Mouse (Mus musculus): ENCODE data around the gene Mrps5. TPM values are rescaled to one million over a fixed set of nuclear protein-coding genes. Genes with fewer than 3 reads are reported as not detected.

Mrps5 gene
- total and polyA plus RNA-seq, 3 experiments, result 144 to 210 (median 188) TPM

- peaks cover 7% of the 10 kb centered on the region for H3K9me3 ChIP-seq (replicated peaks; ENCODE audit: low read length)
- H3K4me1 ChIP-seq (ENCODE audit: control insufficient read depth in 1 of 2, insufficient read depth in 2 of 2), result no peaks in the 10 kb centered on the region
- peaks cover 80% of the 10 kb centered on the region for H3K27me3 ChIP-seq (replicated peaks)
- H3K9ac ChIP-seq (ENCODE audit: insufficient read depth, low read depth), result no peak overlapping the region
- TF ChIP-seq BHLHE40 (IDR thresholded peaks at IDR 0.05; ENCODE audit: low read depth, low read length) (no peak), MAX (IDR thresholded peaks at IDR 0.05; ENCODE audit: low read length) (no peak), ZC3H11A (IDR thresholded peaks at IDR 0.05; ENCODE audit: low read depth, low read length) (no peak), SIN3A (IDR thresholded peaks at IDR 0.05; ENCODE audit: low read length) (no peak), KAT2A (IDR thresholded peaks at IDR 0.05; ENCODE audit: insufficient replicate concordance, low read length) (no peak), EP300 (IDR thresholded peaks at IDR 0.05; ENCODE audit: low read length) (no peak), PAX5 (IDR thresholded peaks at IDR 0.05; ENCODE audit: low read length) (no peak), JUN (IDR thresholded peaks at IDR 0.05; ENCODE audit: insufficient read depth, low read depth, low read length) (no peak), ZMIZ1 (IDR thresholded peaks at IDR 0.05; ENCODE audit: low read depth, low read length) (no peak), SMC3 (IDR thresholded peaks at IDR 0.05; ENCODE audit: low read depth, low read length) (no peak), ELF1 (IDR thresholded peaks at IDR 0.05; ENCODE audit: low read depth, low read length) (no peak), MAZ (IDR thresholded peaks at IDR 0.05; ENCODE audit: low read depth, low read length) (no peak), USF1 (IDR thresholded peaks at IDR 0.05; ENCODE audit: low read depth, low read length) (no peak), E2F4 (IDR thresholded peaks at IDR 0.05; ENCODE audit: insufficient replicate concordance, low read depth, low read length) (no peak), ZKSCAN1 (IDR thresholded peaks at IDR 0.05; ENCODE audit: borderline replicate concordance, low read depth, low read length) (no peak)
- in situ Hi-C loops (cut with MboI; ENCODE audit: low pct_ligation_motif_present, low pct_unique_long_range_greater_than_20kb, low sequenced_read_pairs), result no loop called here
- H3K36me3 ChIP-seq (replicated peaks in 1 of 2; ENCODE audit: control insufficient read depth in 1 of 2, insufficient read depth in 1 of 2, low read length in 1 of 2), result no peaks in the 10 kb centered on the region
- H3K79me2 ChIP-seq (replicated peaks; ENCODE audit: control insufficient read depth, extremely low read depth, insufficient read depth, poor library complexity, severe bottlenecking), result no peaks in the 10 kb centered on the region
- no peak overlapping the region for H3K27ac ChIP-seq (ENCODE audit: insufficient read depth, low read depth)
- H3K4me3 ChIP-seq (replicated peaks in 1 of 3; ENCODE audit: low read depth in 2 of 3, low read length in 2 of 3, poor library complexity in 1 of 3), result no peak overlapping the region
- no peak for DNase-seq (ENCODE audit: extremely low read depth)
- H3K4me2 ChIP-seq (ENCODE audit: insufficient read depth, low read depth, poor library complexity, severe bottlenecking), result no peak overlapping the region
- dilution Hi-C loops (cut with MboI; ENCODE audit: extremely low pct_ligation_motif_present, extremely low pct_unique_long_range_greater_than_20kb, low sequenced_read_pairs), result no loop called here
Measured at GRCm38 (mm10) chr2:127550446-127550845, 36.6 kb upstream of the Mrps5 start.

- peaks cover 79% of the 10 kb centered on the region for H3K27me3 ChIP-seq (replicated peaks)
- no peak overlapping the region for H3K27ac ChIP-seq (ENCODE audit: insufficient read depth, low read depth)
- no peaks in the 10 kb centered on the region for H3K79me2 ChIP-seq (replicated peaks; ENCODE audit: control insufficient read depth, extremely low read depth, insufficient read depth, poor library complexity, severe bottlenecking)
- dilution Hi-C loops (cut with MboI; ENCODE audit: extremely low pct_ligation_motif_present, extremely low pct_unique_long_range_greater_than_20kb, low sequenced_read_pairs), result no loop called here
- H3K4me1 ChIP-seq (ENCODE audit: control insufficient read depth in 1 of 2, insufficient read depth in 2 of 2), result no peaks in the 10 kb centered on the region
- TF ChIP-seq POLR2AphosphoS2 (IDR thresholded peaks at IDR 0.05; ENCODE audit: low read depth, low read length) (no peak), E2F4 (IDR thresholded peaks at IDR 0.05; ENCODE audit: insufficient replicate concordance, low read depth, low read length) (no peak), POLR2A (IDR thresholded peaks at IDR 0.05; ENCODE audit: low read depth, low read length) (no peak), NRF1 (IDR thresholded peaks at IDR 0.05; ENCODE audit: low read depth, low read length) (no peak), CTCF (conservative IDR thresholded peaks at IDR 0.05 in 1 of 2, IDR thresholded peaks at IDR 0.05 in 1 of 2; ENCODE audit: low read depth in 2 of 2, low read length in 2 of 2) (peak in 1 of 2 experiments; percentile 50; a peak in 2 of 4 replicates), ZNF384 (IDR thresholded peaks at IDR 0.05; ENCODE audit: low read depth, low read length) (no peak), KAT2A (IDR thresholded peaks at IDR 0.05; ENCODE audit: insufficient replicate concordance, low read length) (no peak), SMC3 (IDR thresholded peaks at IDR 0.05; ENCODE audit: low read depth, low read length) (peak; percentile 29), EP300 (IDR thresholded peaks at IDR 0.05; ENCODE audit: low read length) (no peak), RAD21 (IDR thresholded peaks at IDR 0.05; ENCODE audit: low read depth, low read length) (peak; percentile 34), UBTF (IDR thresholded peaks at IDR 0.05; ENCODE audit: low read depth, low read length) (no peak), ETS1 (conservative IDR thresholded peaks at IDR 0.05; ENCODE audit: low read depth, low read length) (no peak), TBP (conservative IDR thresholded peaks at IDR 0.05; ENCODE audit: low read depth, low read length) (no peak), JUND (conservative IDR thresholded peaks at IDR 0.05; ENCODE audit: low read depth, low read length) (no peak)
- no peak overlapping the region for H3K4me3 ChIP-seq (replicated peaks in 1 of 3; ENCODE audit: low read depth in 2 of 3, low read length in 2 of 3, poor library complexity in 1 of 3)
- H3K9me3 ChIP-seq (replicated peaks; ENCODE audit: low read length), result peaks cover 7% of the 10 kb centered on the region
- no peak overlapping the region for H3K9ac ChIP-seq (ENCODE audit: insufficient read depth, low read depth)
- in situ Hi-C loops (cut with MboI; ENCODE audit: low pct_ligation_motif_present, low pct_unique_long_range_greater_than_20kb, low sequenced_read_pairs), result no loop called here
- H3K36me3 ChIP-seq (replicated peaks in 1 of 2; ENCODE audit: control insufficient read depth in 1 of 2, insufficient read depth in 1 of 2, low read length in 1 of 2), result no peaks in the 10 kb centered on the region
- DNase-seq (ENCODE audit: extremely low read depth), result peak; percentile 6
- no peak overlapping the region for H3K4me2 ChIP-seq (ENCODE audit: insufficient read depth, low read depth, poor library complexity, severe bottlenecking)
Measured at GRCm38 (mm10) chr2:127551078-127551477, 35.9 kb upstream of the Mrps5 start.
